36 mouse cellular contexts compared by ENCODE assay signal in genomic region chr7:35423071-35423470, GRCm38 (mm10). TPM values are rescaled to one million over a fixed set of nuclear protein-coding genes. Genes with fewer than 3 reads are reported as not detected.
"Had no signal": no experiment of that assay in that cellular context is flagged by ENCODE, and none has a peak within 500 bp of the region (broad histone marks: within the 10 kb centered on the region; RNA-seq: fewer than 3 reads in every experiment).

No protein-coding gene starts in this region.

- DNase-seq: gastrocnemius, postnatal 14 days; gastrocnemius, postnatal 36 days; heart, adult 18-20 months; heart, postnatal 10 days; heart, postnatal 4 days; kidney, adult 18-20 months; kidney, adult 8-10 months; kidney, postnatal 14 days; kidney, postnatal 36 days; layer of hippocampus, adult 9-11 months; layer of hippocampus, postnatal 36 days; left cerebral cortex, postnatal 4 days had no signal

- H3K9ac ChIP-seq: heart, embryonic 12.5 days; hindbrain, embryonic 12.5 days; hindbrain, embryonic 14.5 days; intestine, embryonic 15.5 days; limb, embryonic 13.5 days; limb, embryonic 15.5 days had no signal

- H3K27ac ChIP-seq: heart, embryonic 10.5 days; hindbrain, embryonic 10.5 days; hindbrain, embryonic 12.5 days; hindbrain, embryonic 14.5 days; intestine, embryonic 15.5 days; kidney, postnatal 0 days; limb, embryonic 13.5 days; limb, embryonic 15.5 days had no signal

- H3K4me3 ChIP-seq: heart, embryonic 10.5 days; heart, embryonic 12.5 days; hindbrain, embryonic 10.5 days; hindbrain, embryonic 12.5 days; intestine, embryonic 15.5 days; limb, embryonic 13.5 days; limb, embryonic 15.5 days had no signal

- H3K9me3 ChIP-seq: heart, embryonic 10.5 days; heart, embryonic 12.5 days; hindbrain, embryonic 10.5 days; hindbrain, embryonic 12.5 days; intestine, embryonic 15.5 days; limb, embryonic 13.5 days; limb, embryonic 15.5 days had no signal

- H3K4me1 ChIP-seq: heart, embryonic 10.5 days; heart, embryonic 12.5 days; hindbrain, embryonic 10.5 days; hindbrain, embryonic 12.5 days; intestine, embryonic 15.5 days; limb, embryonic 13.5 days; limb, embryonic 15.5 days had no signal

- H3K4me2 ChIP-seq: heart, embryonic 12.5 days; hindbrain, embryonic 12.5 days; hindbrain, embryonic 14.5 days; intestine, embryonic 15.5 days; limb, embryonic 13.5 days; limb, embryonic 15.5 days had no signal

- H3K27me3 ChIP-seq: heart, embryonic 12.5 days; hindbrain, embryonic 12.5 days; intestine, embryonic 15.5 days; limb, embryonic 13.5 days; limb, embryonic 15.5 days had no signal

- ATAC-seq: hindbrain, embryonic 16.5 days; inflammation-experienced regulatory T-cells, adult 6 months; intestine, embryonic 15.5 days; intestine, postnatal 0 days had no signal

RNA-seq across cellular contexts. Expression of gene Slc7a9, which starts 25.5 kb away (rescaled TPM):
- total RNA-seq: gastrocnemius, adult 18-20 months; gastrocnemius, adult 8-10 months; gastrocnemius, postnatal 14 days; gastrocnemius, postnatal 36 days; heart, adult 18-20 months; heart, adult 8-10 months; heart, postnatal 10 days; heart, postnatal 25 days; heart, postnatal 4 days; layer of hippocampus, adult 18-20 months; layer of hippocampus, adult 8-10 months; layer of hippocampus, postnatal 14 days; layer of hippocampus, postnatal 36 days; left cerebral cortex, adult 18-20 months; left cerebral cortex, adult 8-10 months; left cerebral cortex, postnatal 10 days; left cerebral cortex, postnatal 25 days; left cerebral cortex, postnatal 4 days; liver, adult 2 months had no signal
- polyA plus RNA-seq: hindbrain, embryonic 12.5 days; hindbrain, embryonic 14.5 days; inflammation-experienced regulatory T-cells, adult 6 months had no signal
